Mouse (Mus musculus) liver, postnatal 0 days (tissue): ENCODE measurements around the gene Tex52. TPM values are rescaled to one million over a fixed set of nuclear protein-coding genes. Genes with fewer than 3 reads are reported as not detected.
A peak's percentile ranks its signal among the peaks of the same experiment; 100 is the strongest.

Experiments used
- ATAC-seq: fragments of 200-750 bp; cut with Nextera tagmentation; 2 replicates; pipeline ENCODE4 v1.8.0; 2017; ENCODE audit warnings: mild to moderate bottlenecking, moderate library complexity
- DNase-seq: peaks from one replicate; pipeline ENCODE4 v3.0.0-alpha.2; 2016
- H3K27ac ChIP-seq: fragments of 300-500 bp; sonication (generic); 2 replicates; pipeline ENCODE4 v1.5.1; 2014; ENCODE audit warnings: antibody characterized with exemption, moderate library complexity, mild to moderate bottlenecking, low read depth
- H3K27me3 ChIP-seq: fragments of 300-500 bp; sonication (generic); 2 replicates; pipeline ENCODE4 v1.6.1; 2014; ENCODE audit warnings: low read length, control low read depth, mixed read lengths; ENCODE audit not compliant: insufficient read depth
- H3K36me3 ChIP-seq: fragments of 300-500 bp; sonication (generic); replicated peaks from 2 replicates; pipeline ENCODE4 v1.6.1; 2014; ENCODE audit warnings: mild to moderate bottlenecking, control low read depth, low read length, moderate library complexity, mixed read lengths; ENCODE audit not compliant: insufficient read depth
- H3K4me1 ChIP-seq: fragments of 300-500 bp; sonication (generic); 2 replicates; pipeline ENCODE4 v1.6.1; 2014; ENCODE audit warnings: antibody characterized with exemption, mild to moderate bottlenecking, control low read depth; ENCODE audit not compliant: insufficient read depth
- H3K4me2 ChIP-seq: fragments of 300-500 bp; sonication (generic); 2 replicates; pipeline ENCODE4 v1.6.1; 2014; ENCODE audit warnings: low read depth, mild to moderate bottlenecking, low read length, moderate library complexity, mixed read lengths
- H3K4me3 ChIP-seq: fragments of 300-500 bp; sonication (generic); 2 replicates; pipeline ENCODE4 v1.5.1; 2014; ENCODE audit warnings: low read depth, low read length
- H3K9ac ChIP-seq: fragments of 300-500 bp; sonication (generic); replicated peaks from 2 replicates; pipeline ENCODE4 v1.6.1; 2014; ENCODE audit warnings: mild to moderate bottlenecking, moderate library complexity
- H3K9me3 ChIP-seq: fragments of 300-500 bp; sonication (generic); 2 replicates; pipeline ENCODE4 v1.6.1; 2016; ENCODE audit warnings: mild to moderate bottlenecking, control low read depth, low read length, mixed read lengths
- CTCF ChIP-seq: sonication (generic); IDR thresholded peaks from 2 replicates; pipeline ENCODE4 v1.5.1; 2016; ENCODE audit warnings: antibody characterized with exemption, low read depth
- EP300 ChIP-seq: IDR thresholded peaks from 2 replicates; pipeline ENCODE4 v1.6.1; 2016; ENCODE audit warnings: antibody characterized with exemption, low read depth, mild to moderate bottlenecking
- WGBS: fragments of 180-500 bp; shearing (Covaris S2); extraction: QIAGEN DNeasy Blood & Tissue Kit; methylation state at CpG from one replicate; pipeline ENCODE4 v1.1.7; 2014; ENCODE audit not compliant: insufficient replicate concordance; 5-methylcytosine and 5-hydroxymethylcytosine counted together
- polyA plus RNA-seq: library from polyadenylated mRNA; unstranded; fragments of >200 nt; fragmentation: Nextera tagmentation; extraction: Ambion mirVana; gene quantifications from 2 replicates; pipeline ENCODE4 v1.2.1, GENCODE M21; 2015

Gene Tex52
- polyA plus RNA-seq, 1 experiment from 2014 or later, result not detected

GRCm38 (mm10) chr6:128346782-128347181 lies 28.5 kb upstream of the Tex52 start:
- no peaks in the 10 kb centered on the region for H3K4me1 ChIP-seq
- H3K27ac ChIP-seq, result no peak overlapping the region
- ATAC-seq (no peak), DNase-seq (no peak)
- H3K9me3 ChIP-seq, result no peaks in the 10 kb centered on the region
- H3K36me3 ChIP-seq, result no peaks in the 10 kb centered on the region
- no peak overlapping the region for H3K4me2 ChIP-seq
- H3K9ac ChIP-seq, result no peak overlapping the region
- no peak overlapping the region for H3K4me3 ChIP-seq
- TF ChIP-seq EP300 (no peak), CTCF (no peak)
- H3K27me3 ChIP-seq, result no peaks in the 10 kb centered on the region
- 77% methylated on average over 6 of the region's 6 CpGs for WGBS

- DNase-seq (no peak), ATAC-seq (no peak)
- Histone ChIP-seq H3K4me1 (peaks cover 2% of the 10 kb centered on the region; the same call in 1 of the 2 replicates), H3K4me3 (no peak overlapping the region), H3K27me3 (no peaks in the 10 kb centered on the region), H3K36me3 (no peaks in the 10 kb centered on the region), H3K9ac (no peak overlapping the region), H3K27ac (peak overlapping the region; percentile 17; the same call in 1 of the 2 replicates), H3K4me2 (no peak overlapping the region), H3K9me3 (no peaks in the 10 kb centered on the region)
- 40% methylated on average over 7 of the region's 7 CpGs for WGBS
- TF ChIP-seq EP300, result no peak
- no peak for TF ChIP-seq CTCF
These were observed 25.5 kb upstream of the Tex52 start for GRCm38 (mm10) chr6:128349711-128350110.

GRCm38 (mm10) chr6:128354140-128354539 lies 21.1 kb upstream of the Tex52 start:
- no peak for ATAC-seq
- Histone ChIP-seq H3K4me2 (no peak overlapping the region), H3K27ac (no peak overlapping the region), H3K9ac (no peak overlapping the region), H3K9me3 (no peaks in the 10 kb centered on the region), H3K4me1 (peaks cover 12% of the 10 kb centered on the region), H3K27me3 (peaks cover 2% of the 10 kb centered on the region; the same call in 1 of the 2 replicates), H3K4me3 (no peak overlapping the region), H3K36me3 (peaks cover 20% of the 10 kb centered on the region)
- DNase-seq, result no peak
- WGBS, result 61% methylated on average over 3 of the region's 3 CpGs
- TF ChIP-seq EP300 (no peak), CTCF (no peak)

- no peaks in the 10 kb centered on the region for H3K9me3 ChIP-seq
- TF ChIP-seq EP300 (no peak), CTCF (no peak)
- H3K4me2 ChIP-seq, result peak overlapping the region; percentile 97
- H3K4me1 ChIP-seq, result peaks cover 14% of the 10 kb centered on the region
- H3K9ac ChIP-seq, result peak overlapping the region; percentile 65
- under 1% methylated on average over 19 of the region's 28 CpGs for WGBS
- DNase-seq (no peak), ATAC-seq (peak; percentile 53)
- H3K36me3 ChIP-seq, result peaks cover 20% of the 10 kb centered on the region
- peak overlapping the region; percentile 70 for H3K27ac ChIP-seq
- peak overlapping the region; percentile 73 for H3K4me3 ChIP-seq
- H3K27me3 ChIP-seq, result peaks cover 2% of the 10 kb centered on the region; the same call in 1 of the 2 replicates
These were observed 20.0 kb upstream of the Tex52 start for GRCm38 (mm10) chr6:128355201-128355681.

GRCm38 (mm10) chr6:128355726-128356416 lies 19.4 kb upstream of the Tex52 start, which contains the start of gene Tulp3:
Tulp3 (minus strand) TSS chr6:128355851.
- Histone ChIP-seq H3K4me1 (peaks cover 15% of the 10 kb centered on the region), H3K4me3 (peak within 1 kb of the TSS; percentile 73), H3K27ac (peak within 1 kb of the TSS; percentile 70), H3K9me3 (no peaks in the 10 kb centered on the region), H3K36me3 (peaks cover 20% of the 10 kb centered on the region), H3K9ac (peak within 1 kb of the TSS; percentile 65), H3K4me2 (peak within 1 kb of the TSS; percentile 97), H3K27me3 (peaks cover 2% of the 10 kb centered on the region; the same call in 1 of the 2 replicates)
- 1% methylated on average over 22 of the region's 42 CpGs for WGBS
- ATAC-seq, result peak; percentile 99
- peak; percentile 94 for DNase-seq
- TF ChIP-seq CTCF, result no peak
- TF ChIP-seq EP300, result no peak

- Histone ChIP-seq H3K9me3 (no peaks in the 10 kb centered on the region), H3K9ac (no peak overlapping the region), H3K27ac (no peak overlapping the region), H3K4me3 (no peak overlapping the region), H3K36me3 (peaks cover 20% of the 10 kb centered on the region), H3K4me1 (peaks cover 27% of the 10 kb centered on the region), H3K27me3 (peaks cover 2% of the 10 kb centered on the region; the same call in 1 of the 2 replicates), H3K4me2 (no peak overlapping the region)
- TF ChIP-seq CTCF (peak; percentile 86), EP300 (no peak)
- DNase-seq (peak; percentile 68), ATAC-seq (no peak)
- 28% methylated on average over 2 of the region's 2 CpGs for WGBS
These were observed 16.3 kb upstream of the Tex52 start for GRCm38 (mm10) chr6:128358999-128359398.
